Mouse (Mus musculus) common myeloid progenitor, adult 5-6 weeks (primary cell): Measurements from ENCODE around the gene P2rx3. TPM values are rescaled to one million over a fixed set of nuclear protein-coding genes. Genes with fewer than 3 reads are reported as not detected.

ENCODE experiments used
- total RNA-seq: library from RNA; stranded (forward); fragments of 200-1000, 187-1606 nt; gene quantifications from 2 replicates; pipeline ENCODE4 v1.2.3, GENCODE M21; 2017

The P2rx3 gene
- total RNA-seq, 1 experiment from 2014 or later: not detected

Other genes with a start within 250 kb of the P2rx3 start
- 20.6 and 24.7 TPM in 2 replicates for gene Ube2l6, start 238.6 kb downstream of the P2rx3 start, total RNA-seq
- not detected in 2 replicates for gene Smtnl1, start 214.8 kb downstream of the P2rx3 start, total RNA-seq
- 43.7 and 48.9 TPM in 2 replicates for gene Timm10, start 210.5 kb downstream of the P2rx3 start, total RNA-seq
- gene Slc43a1, start 198.6 kb downstream of the P2rx3 start, total RNA-seq: 21.0 and 23.4 TPM in 2 replicates
- gene Rtn4rl2, start 150.8 kb downstream of the P2rx3 start, total RNA-seq: not detected in 2 replicates
- gene Slc43a3, start 100.9 kb downstream of the P2rx3 start, total RNA-seq: 91.9 and 105 TPM in 2 replicates
- 26.2 and 36.6 TPM in 2 replicates for gene Prg2, start 57.0 kb downstream of the P2rx3 start, total RNA-seq
- 2.8 and 7.1 TPM in 2 replicates for gene Prg3, start 49.2 kb downstream of the P2rx3 start, total RNA-seq
- gene Ssrp1, start 228 bp downstream of the P2rx3 start, total RNA-seq: 433 and 486 TPM in 2 replicates
- gene Tnks1bp1, start 10.6 kb upstream of the P2rx3 start, total RNA-seq: 2.9 and 5.1 TPM in 2 replicates
- 0.14 and 0.29 TPM in 2 replicates for gene Aplnr, start 98.8 kb upstream of the P2rx3 start, total RNA-seq
- not detected in 2 replicates for gene Lrrc55, start 159.7 kb upstream of the P2rx3 start, total RNA-seq